Mouse (Mus musculus) heart, adult 10 weeks (tissue): ENCODE measurements around the gene Gm10715. TPM values are rescaled to one million over a fixed set of nuclear protein-coding genes. Genes with fewer than 3 reads are reported as not detected.

Experiments
- polyA plus RNA-seq: library from polyadenylated mRNA; stranded (reverse); fragments of 350-450 nt; fragmentation: Illumina TruSeq; extraction: RNeasy Lipid Tissue Mini Kit (QIAGEN cat#74804); gene quantifications from one replicate; pipeline ENCODE4 v1.2.3, GENCODE M21; 2014; ENCODE audit warnings: low read depth, low replicate concordance

The Gm10715 gene
- polyA plus RNA-seq = not detected

DNA sequence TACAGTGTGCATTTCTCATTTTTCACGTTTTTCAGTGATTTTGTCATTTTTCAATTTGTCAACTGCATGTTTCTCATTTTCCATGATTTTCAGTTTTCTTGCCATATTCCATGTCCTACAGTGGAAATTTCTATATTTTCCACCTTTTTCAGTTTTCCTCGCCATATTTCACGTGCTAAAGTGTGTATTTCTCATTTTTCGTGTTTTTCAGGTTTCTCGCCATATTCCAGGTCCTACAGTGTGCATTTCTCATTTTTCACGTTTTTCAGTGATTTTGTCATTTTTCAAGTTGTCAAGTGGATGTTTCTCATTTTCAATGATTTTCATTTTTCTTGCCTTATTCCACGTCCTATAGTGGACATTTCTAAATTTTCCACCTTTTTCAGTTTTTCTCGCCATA, at the start of gene Gm10715:
Gene Gm10715 (plus strand): TSS at position 301 of the 400 bp plus-strand sequence.

DNA sequence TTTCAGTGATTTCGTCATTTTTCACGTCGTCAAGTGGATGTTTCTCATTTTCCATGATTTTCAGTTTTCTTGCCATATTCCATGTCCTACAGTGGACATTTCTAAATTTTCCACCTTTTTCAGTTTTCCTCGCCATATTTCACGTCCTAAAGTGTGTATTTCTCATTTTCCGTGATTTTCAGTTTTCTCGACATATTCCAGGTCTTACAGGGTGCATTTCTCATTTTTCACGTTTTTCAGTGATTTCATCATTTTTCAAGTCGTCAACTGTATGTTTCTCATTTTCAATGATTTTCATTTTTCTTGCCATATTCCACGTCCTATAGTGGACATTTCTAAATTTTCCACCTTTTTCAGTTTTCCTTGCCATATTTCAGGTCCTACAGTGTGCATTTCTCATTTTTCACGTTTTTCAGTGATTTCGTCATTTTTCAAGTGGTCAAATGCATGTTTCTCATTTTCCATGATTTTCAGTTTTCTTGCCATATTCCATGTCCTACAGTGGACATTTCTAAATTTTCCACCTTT, 36.2 kb upstream of the Gm10715 start, which contains the start of gene Gm10722:
Gene Gm10722 (plus strand): TSS at position 478 of the 528 bp plus-strand sequence.

DNA sequence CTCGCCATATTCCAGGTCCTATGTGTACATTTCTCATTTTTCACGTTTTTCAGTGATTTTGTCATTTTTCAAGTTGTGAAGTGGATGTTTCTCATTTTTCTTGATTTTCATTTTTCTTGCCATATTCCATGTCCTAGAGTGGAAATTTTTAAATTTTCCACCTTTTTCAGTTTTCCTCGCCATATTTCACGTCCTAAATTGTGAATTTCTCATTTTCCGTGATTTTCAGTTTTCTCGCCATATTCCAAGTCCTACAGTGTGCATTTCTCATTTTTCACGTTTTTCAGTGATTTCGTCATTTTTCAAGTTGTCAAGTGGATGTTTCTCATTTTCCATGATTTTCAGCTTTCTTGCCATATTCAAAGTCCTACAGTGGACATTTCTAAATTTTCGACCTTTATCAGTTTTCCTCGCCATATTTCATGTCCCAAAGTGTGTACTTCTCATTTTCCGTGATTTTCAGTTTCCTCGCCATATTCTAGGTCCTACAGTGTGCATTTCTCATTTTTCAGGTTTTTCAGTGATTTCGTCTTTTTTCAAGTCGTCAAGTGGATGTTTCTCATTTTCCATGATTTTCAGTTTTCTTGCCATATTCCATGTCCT, 33.8 kb upstream of the Gm10715 start, which contains the start of gene Gm11168:
Gene Gm11168 (plus strand): TSS at position 553 of the 603 bp plus-strand sequence.

DNA sequence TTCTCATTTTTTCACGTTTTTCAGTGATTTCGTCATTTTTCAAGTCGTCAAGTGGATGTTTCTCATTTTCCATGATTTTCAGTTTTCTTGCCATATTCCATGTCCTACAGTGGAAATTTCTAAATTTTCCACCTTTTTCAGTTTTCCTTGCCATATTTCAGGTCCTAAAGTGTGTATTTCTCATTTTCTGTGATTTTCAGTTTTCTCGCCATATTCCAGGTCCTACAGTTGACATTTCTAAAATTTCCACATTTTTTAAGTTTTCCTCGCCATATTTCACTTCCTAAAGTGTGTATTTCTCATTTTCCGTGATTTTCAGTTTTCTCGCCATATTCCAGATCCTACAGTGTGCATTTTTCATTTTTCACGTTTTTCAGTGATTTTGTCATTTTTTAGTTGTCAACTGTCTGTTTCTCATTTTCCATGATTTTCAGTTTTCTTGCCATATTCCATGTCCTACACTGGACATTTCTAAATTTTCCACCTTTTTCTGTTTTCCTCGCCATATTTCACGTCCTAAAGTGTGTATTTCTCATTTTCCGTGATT, 23.9 kb upstream of the Gm10715 start, which contains the start of gene Gm10721:
Gene Gm10721 (plus strand): TSS at position 408 of the 547 bp plus-strand sequence.

DNA sequence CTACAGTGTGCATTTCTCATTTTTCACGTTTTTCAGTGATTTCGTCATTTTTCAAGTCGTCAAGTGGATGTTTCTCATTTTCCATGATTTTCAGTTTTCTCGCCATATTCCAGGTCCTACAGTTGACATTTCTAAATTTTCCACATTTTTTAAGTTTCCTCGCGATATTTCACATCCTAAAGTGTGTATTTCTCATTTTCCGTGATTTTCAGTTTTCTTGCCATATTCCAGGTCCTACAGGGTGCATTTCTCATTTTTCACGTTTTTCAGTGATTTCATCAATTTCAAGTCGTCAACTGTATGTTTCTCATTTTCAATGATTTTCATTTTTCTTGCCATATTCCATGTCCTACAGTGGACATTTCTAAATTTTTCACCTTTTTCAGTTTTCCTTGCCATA, 21.3 kb upstream of the Gm10715 start, which contains the start of gene Gm10720:
Gene Gm10720 (plus strand): TSS at position 301 of the 400 bp plus-strand sequence.

DNA sequence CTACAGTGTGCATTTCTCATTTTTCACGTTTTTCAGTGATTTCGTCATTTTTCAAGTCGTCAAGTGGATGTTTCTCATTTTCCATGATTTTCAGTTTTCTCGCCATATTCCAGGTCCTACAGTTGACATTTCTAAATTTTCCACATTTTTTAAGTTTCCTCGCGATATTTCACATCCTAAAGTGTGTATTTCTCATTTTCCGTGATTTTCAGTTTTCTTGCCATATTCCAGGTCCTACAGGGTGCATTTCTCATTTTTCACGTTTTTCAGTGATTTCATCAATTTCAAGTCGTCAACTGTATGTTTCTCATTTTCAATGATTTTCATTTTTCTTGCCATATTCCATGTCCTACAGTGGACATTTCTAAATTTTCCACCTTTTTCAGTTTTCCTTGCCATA, 19.6 kb upstream of the Gm10715 start, which contains the start of gene Gm10719:
Gene Gm10719 (plus strand): TSS at position 301 of the 400 bp plus-strand sequence.

DNA sequence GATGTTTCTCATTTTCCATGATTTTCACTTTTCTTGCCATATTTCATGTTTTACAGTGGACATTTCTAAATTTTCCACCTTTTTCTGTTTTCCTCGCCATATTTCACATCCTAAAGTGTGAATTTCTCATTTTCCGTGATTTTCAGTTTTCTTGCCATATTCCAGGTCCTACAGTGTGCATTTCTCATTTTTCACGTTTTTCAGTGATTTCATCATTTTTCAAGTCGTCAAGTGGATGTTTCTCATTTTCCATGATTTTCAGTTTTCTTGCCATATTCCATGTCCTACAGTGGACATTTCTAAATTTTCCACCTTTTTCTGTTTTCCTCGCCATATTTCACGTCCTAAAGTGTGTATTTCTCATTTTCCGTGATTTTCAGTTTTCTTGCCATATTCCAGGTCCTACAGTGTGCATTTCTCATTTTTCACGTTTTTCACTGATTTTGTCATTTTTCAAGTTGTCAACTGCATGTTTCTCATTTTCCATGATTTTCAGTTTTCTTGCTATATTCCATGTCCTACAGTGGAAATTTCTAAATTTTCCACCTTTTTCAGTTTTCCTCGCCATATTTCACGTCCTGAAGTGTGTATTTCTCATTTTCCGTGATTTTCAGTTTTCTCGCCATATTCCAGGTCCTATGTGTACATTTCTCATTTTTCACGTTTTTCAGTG, 13.2 kb upstream of the Gm10715 start, which contains the start of gene Gm10718:
Gene Gm10718 (plus strand): TSS at position 236 of the 673 bp plus-strand sequence.

DNA sequence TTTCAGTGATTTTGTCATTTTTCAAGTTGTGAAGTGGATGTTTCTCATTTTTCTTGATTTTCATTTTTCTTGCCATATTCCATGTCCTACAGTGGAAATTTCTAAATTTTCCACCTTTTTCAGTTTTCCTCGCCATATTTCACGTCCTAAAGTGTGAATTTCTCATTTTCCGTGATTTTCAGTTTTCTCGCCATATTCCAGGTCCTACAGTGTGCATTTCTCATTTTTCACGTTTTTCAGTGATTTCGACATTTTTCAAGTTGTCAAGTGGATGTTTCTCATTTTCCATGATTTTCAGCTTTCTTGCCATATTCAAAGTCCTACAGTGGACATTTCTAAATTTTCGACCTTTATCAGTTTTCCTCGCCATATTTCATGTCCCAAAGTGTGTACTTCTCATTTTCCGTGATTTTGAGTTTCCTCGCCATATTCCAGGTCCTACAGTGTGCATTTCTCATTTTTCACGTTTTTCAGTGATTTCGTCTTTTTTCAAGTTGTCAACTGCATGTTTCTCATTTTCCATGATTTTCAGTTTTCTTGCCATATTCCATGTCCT, 11.7 kb upstream of the Gm10715 start, which contains the start of gene Gm10717:
Gene Gm10717 (plus strand): TSS at position 506 of the 556 bp plus-strand sequence.

DNA sequence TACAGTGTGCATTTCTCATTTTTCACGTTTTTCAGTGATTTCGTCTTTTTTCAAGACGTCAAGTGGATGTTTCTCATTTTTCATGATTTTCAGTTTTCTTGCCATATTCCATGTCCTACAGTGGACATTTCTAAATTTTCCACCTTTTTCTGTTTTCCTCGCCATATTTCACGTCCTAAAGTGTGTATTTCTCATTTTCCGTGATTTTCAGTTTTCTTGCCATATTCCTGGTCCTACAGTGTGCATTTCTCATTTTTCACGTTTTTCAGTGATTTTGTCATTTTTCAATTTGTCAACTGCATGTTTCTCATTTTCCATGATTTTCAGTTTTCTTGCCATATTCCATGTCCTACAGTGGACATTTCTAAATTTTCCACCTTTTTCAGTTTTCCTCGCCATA, 2.4 kb upstream of the Gm10715 start, which contains the start of gene Gm17535:
Gene Gm17535 (plus strand): TSS at position 301 of the 400 bp plus-strand sequence.

Other genes starting within 250 kb of the Gm10715 start
- not detected for gene Gm10722, start 36.0 kb upstream of the Gm10715 start, polyA plus RNA-seq
- gene Gm11168, start 33.5 kb upstream of the Gm10715 start, polyA plus RNA-seq = not detected
- gene Gm10721, start 23.7 kb upstream of the Gm10715 start, polyA plus RNA-seq = not detected
- not detected for gene Gm10720, start 21.2 kb upstream of the Gm10715 start, polyA plus RNA-seq
- not detected for gene Gm10719, start 19.5 kb upstream of the Gm10715 start, polyA plus RNA-seq
- gene Gm10718, start 13.3 kb upstream of the Gm10715 start, polyA plus RNA-seq = not detected
- gene Gm10717, start 11.5 kb upstream of the Gm10715 start, polyA plus RNA-seq = not detected
- gene Gm17535, start 2.3 kb upstream of the Gm10715 start, polyA plus RNA-seq = not detected